Mouse (Mus musculus): ENCODE data around the gene Krt33b.

Krt33b gene

DNA sequence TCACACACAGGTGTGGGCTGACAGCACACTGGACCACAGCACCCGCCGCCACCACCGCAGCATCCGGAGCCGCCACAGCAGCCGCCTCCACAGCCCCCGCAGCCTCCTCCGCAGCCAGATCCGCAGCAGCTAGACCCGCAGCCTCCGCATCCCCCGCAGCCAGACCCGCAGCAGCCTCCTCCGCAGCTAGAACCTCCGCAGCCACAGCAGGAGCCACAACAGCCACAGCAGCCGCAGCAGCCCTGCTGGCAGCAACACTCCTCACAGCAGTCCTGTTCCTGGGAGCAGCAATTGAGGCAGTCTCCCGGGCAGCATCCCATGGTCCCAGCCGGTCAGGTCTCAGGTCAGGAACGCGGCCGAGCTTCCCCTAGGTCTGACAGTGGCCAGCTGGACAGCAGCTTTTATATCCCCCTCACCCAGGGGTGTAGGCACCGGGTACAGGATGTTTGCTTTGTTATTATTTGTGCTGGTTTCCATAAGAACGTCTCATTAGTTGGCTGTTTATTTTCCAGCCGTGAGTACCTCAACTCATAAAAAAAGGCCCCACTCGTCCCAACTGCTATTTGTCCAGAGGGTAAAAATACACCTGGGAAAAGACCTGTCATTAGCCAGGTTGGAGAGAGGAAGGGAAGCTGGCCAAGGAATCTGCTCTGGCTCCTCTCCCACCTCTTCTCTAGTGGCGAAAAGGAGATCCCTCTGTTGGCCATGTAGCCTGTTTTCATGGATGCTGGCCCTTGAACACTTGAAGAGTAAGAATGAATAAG is 35.9 kb downstream of the Krt33b start, which contains the start of gene Krtap17-1:
Gene Krtap17-1, minus strand, starts transcription at position 375 of the 764 bp plus-strand sequence.
- no peak for DNase-seq (ENCODE audit: low read depth)

DNA sequence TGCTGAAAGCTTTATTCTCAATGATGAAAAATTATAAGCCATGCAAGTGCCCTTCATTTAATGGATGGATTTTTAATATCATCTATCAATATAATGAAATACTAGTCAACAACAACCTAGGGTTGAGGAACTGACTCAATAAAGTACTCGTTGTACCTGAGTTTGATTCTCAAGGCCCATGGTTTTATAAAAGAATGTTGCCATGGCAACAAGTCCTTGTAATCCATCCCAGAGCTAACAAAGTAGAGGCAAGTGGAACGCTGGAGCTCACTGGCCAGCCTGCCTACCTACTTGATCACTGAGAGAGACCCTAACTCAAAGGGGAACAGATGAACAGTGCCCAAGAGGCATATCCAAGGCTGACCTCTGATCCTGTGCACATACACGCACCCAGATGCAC is 39.1 kb downstream of the Krt33b start:
- DNase-seq (ENCODE audit: low read depth) = no peak

DNA sequence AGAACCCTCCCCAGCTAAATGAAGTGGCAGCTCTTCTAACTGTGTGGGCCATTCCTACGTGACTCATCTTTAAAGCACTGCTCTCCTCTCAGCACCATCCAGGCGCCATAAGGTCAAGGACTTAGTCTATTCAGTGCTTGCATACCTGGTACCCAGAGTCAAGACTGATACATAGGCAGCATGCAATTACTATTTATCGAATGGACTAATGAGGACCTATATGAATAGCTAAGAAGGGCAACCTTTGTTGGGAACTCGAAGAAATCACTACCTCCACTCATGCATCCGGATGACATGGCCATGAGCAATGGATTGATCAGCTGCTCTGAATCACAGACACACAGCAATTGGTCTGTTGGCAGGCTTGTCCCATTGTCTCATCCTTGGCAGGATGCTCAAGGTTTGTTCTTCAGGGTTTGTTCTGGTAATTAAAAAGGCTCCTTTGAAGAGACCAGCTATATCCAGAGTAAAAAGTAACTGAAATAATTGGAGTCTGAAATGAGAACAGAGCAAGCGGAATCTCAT is 39.7 kb downstream of the Krt33b start:
- no peak for DNase-seq (ENCODE audit: low read depth)

DNA sequence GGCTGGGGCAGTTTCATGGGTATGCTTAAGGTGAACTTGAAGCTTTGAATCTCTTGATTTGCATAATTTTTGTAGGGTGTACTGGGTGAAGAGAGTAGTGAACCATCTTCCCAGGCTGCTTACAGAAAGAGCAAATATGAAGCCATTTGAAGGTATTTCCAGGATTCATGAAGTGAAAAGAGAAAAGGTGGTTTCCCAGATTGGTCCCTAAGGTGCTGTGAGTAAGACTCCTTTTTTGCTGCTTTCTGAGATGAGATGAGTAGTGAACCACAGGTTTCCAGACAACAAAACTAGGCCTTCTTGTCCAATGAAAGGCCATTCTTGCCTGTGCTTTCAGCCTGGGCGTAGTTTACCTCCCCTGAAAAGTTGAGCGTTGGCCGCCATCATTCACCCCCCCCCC is 41.1 kb downstream of the Krt33b start:
- no peak for DNase-seq (ENCODE audit: low read depth)

DNA sequence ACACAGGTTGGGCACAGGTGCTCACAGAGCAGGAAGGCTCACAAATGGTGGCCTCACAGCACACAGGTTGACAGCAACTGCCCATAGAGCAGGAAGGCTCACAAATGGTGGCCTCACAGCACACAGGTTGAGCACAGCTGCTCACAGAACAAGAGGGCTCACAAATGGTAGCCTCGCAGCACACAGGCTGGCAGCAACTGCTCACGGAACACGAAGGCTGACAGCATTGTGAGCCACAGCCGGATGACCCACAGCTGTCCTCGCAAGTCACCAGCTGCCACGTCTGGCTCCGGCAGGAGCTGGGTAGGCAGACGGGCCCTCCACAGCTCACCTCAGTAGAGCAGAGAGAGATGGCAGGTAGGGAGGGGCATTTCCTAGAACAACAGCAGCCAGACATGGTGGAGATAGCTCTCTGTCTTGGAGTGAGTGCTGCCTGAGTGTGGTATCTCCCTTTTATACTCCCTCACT is 43.5 kb downstream of the Krt33b start, which contains the start of gene Krtap16-1:
Gene Krtap16-1, minus strand, starts transcription at position 418 of the 468 bp plus-strand sequence.
- DNase-seq (ENCODE audit: low read depth) = no peak

DNA sequence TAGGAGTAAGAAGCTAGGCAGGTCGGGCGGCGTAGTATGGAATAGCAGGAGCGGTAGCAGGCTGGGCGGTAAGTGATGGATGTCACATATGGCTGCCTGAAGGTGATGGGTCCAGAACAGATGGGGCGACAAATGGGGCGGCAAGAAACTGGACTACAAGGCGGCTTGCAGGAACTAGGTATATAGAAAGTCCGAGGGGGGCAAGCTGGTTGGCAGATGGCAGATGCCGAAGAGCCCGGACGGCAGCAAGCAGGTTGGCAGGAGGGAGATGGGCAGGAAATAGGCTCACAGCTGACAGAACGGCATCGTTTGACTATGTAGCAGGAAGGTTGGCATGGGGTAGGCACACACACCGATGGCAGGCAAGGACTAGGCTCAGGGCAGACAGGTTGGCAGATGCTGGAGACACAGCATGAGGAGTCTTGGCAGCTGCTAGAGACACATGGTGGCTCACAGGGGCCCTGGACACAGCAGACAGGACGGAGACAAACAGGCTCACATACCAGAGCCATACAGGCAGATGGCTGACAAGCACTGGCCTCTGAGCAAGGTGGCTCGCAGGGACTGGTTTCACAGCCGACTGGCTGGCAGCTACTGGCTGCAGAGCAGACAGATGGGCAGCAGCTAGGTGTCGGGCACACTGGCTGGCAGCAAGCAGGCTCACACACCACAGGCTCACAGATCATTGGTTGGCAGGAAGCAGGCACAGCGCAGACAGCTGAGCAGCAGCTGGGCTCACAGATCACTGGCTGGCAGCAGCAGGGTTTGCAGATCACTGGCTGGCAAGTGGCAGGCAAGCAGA is 44.2 kb downstream of the Krt33b start:
- no peak for DNase-seq (ENCODE audit: low read depth)

DNA sequence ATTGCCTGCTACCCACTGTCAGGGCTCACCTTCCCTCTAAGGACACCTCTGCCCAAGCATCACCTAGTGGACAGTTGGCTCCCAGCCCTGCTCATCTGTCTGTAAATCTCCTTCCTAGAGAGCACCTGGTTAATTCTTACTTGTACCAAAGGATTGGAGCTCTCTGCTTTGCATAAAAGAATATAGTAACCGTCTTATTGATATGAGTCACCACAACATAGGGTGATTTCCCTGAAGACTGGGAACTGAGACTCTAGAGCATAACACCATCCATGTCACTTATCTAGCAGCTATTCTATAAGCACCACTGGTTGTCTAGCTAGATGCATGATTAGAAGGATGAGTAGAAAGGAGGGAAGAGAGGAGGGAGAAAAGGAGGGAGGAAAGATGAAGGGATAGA is 46.2 kb downstream of the Krt33b start:
- DNase-seq (ENCODE audit: low read depth) = no peak

DNA sequence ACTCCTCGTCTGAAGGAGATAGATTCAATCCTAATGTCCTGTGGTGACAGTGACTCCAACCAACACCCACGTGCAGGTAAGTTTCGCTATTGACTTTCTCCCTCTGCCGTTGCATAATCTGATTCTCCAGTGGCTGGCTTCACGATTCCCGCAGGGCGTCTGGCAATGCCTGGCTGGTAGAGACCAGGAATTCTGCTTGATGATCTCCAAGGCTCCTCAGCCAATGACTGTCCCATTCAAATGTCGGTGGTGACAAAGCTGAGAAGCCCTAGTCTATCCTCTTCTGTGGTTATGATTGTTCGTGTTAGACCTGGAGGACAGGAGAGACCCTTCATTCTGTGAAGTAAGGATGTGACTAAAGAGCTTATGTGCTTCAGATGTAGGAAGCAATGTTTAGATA is 46.9 kb downstream of the Krt33b start:
- no peak for DNase-seq (ENCODE audit: low read depth)

DNA sequence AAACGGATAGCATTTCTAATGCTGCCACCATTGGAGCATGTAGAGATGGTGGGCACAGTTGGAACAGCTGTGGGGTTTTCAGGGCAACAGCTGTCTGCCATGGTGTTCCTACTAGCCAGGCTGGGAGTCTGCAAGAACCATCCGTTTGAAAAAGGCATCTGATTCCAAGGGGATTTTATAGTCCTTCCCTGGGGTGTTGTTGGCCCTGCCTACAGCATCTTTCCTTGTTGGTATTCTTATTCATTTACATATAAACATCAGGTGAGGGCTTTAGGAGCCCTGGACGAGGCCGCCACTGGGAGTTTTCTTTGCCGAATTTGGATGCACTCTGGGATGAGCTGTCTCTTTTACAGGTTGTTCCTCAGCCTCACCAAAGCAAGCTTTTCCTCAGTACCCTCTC is 50.7 kb downstream of the Krt33b start, which contains the start of gene Krtap29-1:
Gene Krtap29-1, minus strand, starts transcription at position 101 of the 400 bp plus-strand sequence.
- DNase-seq (ENCODE audit: low read depth) = no peak
